Mouse (Mus musculus) G1E (cell line): ENCODE results near the gene Pepd. TPM values are rescaled to one million over a fixed set of nuclear protein-coding genes. Genes with fewer than 3 reads are reported as not detected.

ENCODE experiments used
- ATAC-seq: 2 replicates; pipeline ENCODE4 v1.8.0; 2016; ENCODE audit warnings: mild to moderate bottlenecking; ENCODE audit not compliant: insufficient number of reproducible peaks, poor library complexity, low FRiP score, severe bottlenecking; ENCODE audit errors: extremely low read depth
- DNase-seq: peaks from one replicate; pipeline ENCODE4 v3.0.0; 2012; ENCODE audit warnings: low spot score
- H3K27me3 ChIP-seq: 2 replicates; pipeline ENCODE4 v1.6.1; 2012; ENCODE audit warnings: mild to moderate bottlenecking, low read length, inconsistent platforms; ENCODE audit not compliant: insufficient read depth
- H3K36me3 ChIP-seq: replicated peaks from 2 replicates; pipeline ENCODE3; 2012; ENCODE audit warnings: mild to moderate bottlenecking, inconsistent platforms
- H3K4me1 ChIP-seq: 2 replicates; pipeline ENCODE4 v1.6.1; 2012; ENCODE audit warnings: low read depth, low read length, inconsistent platforms, mixed read lengths; ENCODE audit not compliant: insufficient read depth
- H3K4me3 ChIP-seq: 2 replicates; pipeline ENCODE4 v1.5.1; 2012; ENCODE audit warnings: low read depth, mild to moderate bottlenecking, inconsistent platforms, low read length, moderate library complexity, mixed read lengths
- H3K9me3 ChIP-seq: replicated peaks from 2 replicates; pipeline ENCODE4 v1.6.1; 2012; ENCODE audit warnings: inconsistent platforms
- CTCF ChIP-seq: IDR thresholded peaks from 2 replicates; pipeline ENCODE4 v1.5.1; 2012; ENCODE audit warnings: low read depth, low read length, inconsistent platforms, mixed read lengths
- GATA1 ChIP-seq: IDR thresholded peaks from 2 replicates; pipeline ENCODE4 v1.6.1; 2012; ENCODE audit warnings: borderline replicate concordance, low read length, inconsistent platforms, mixed read lengths
- GATA2 ChIP-seq: IDR thresholded peaks from 2 replicates; pipeline ENCODE4 v1.6.1; 2012; ENCODE audit warnings: low read depth, low read length, inconsistent platforms, borderline replicate concordance
- POLR2AphosphoS5 ChIP-seq: IDR thresholded peaks from 2 replicates; pipeline ENCODE4 v1.6.1; 2012; ENCODE audit warnings: low read depth, low read length, inconsistent platforms; ENCODE audit not compliant: insufficient replicate concordance
- TAL1 ChIP-seq: conservative IDR thresholded peaks from 2 replicates; pipeline ENCODE4 v1.6.1; 2012; ENCODE audit warnings: low read depth, low read length, inconsistent platforms, mixed read lengths
- polyA plus RNA-seq: library from polyadenylated mRNA; stranded (reverse); fragments of >175 nt; gene quantifications from 2 replicates; pipeline ENCODE4 v1.2.3, GENCODE M21; 2012
- total RNA-seq, 2 experiments: library from RNA; stranded (forward) in 1 of 2; stranded (reverse) in 1 of 2; fragments of 200-1000 nt in 1 of 2; fragments of >200 nt in 1 of 2; fragmentation: Nextera tagmentation in 1 of 2; gene quantifications; 2 replicates each; pipeline ENCODE4 v1.2.3; 2014 to 2017

The Pepd gene
- total RNA-seq (2014; fragmentation: Nextera tagmentation) (12.2 and 12.7 TPM in 2 replicates), total RNA-seq (2017) (51.0 and 53.2 TPM in 2 replicates), polyA plus RNA-seq (10.0 and 11.1 TPM in 2 replicates)

GRCm38 (mm10) chr7:34911919-34912897 lies at the start of gene Pepd:
TSS of gene Pepd (plus strand) at chr7:34912379.
- H3K9me3 ChIP-seq, result no peaks in the 10 kb centered on the region
- ATAC-seq (peak; percentile 92), DNase-seq (peak; percentile 89)
- H3K36me3 ChIP-seq, result peaks cover 22% of the 10 kb centered on the region
- H3K27me3 ChIP-seq, result peaks cover 11% of the 10 kb centered on the region
- no peak for TF ChIP-seq GATA2
- no peak for TF ChIP-seq GATA1
- TF ChIP-seq TAL1, result no peak
- no peak for TF ChIP-seq POLR2AphosphoS5
- TF ChIP-seq CTCF, result no peak
- peak within 1 kb of the TSS; percentile 93 for H3K4me3 ChIP-seq
- peaks cover 15% of the 10 kb centered on the region for H3K4me1 ChIP-seq

- H3K27me3 ChIP-seq, result no peaks in the 10 kb centered on the region
- no peak overlapping the region for H3K4me3 ChIP-seq
- no peaks in the 10 kb centered on the region for H3K36me3 ChIP-seq
- H3K4me1 ChIP-seq, result no peaks in the 10 kb centered on the region
- ATAC-seq (no peak), DNase-seq (no peak)
- H3K9me3 ChIP-seq, result peaks cover 18% of the 10 kb centered on the region
- TF ChIP-seq POLR2AphosphoS5 (no peak), GATA1 (no peak)
Observed at GRCm38 (mm10) chr7:34867289-34867688, 44.9 kb upstream of the Pepd start.

- Histone ChIP-seq H3K4me3 (no peak overlapping the region), H3K9me3 (peaks cover 34% of the 10 kb centered on the region), H3K27me3 (no peaks in the 10 kb centered on the region), H3K4me1 (no peaks in the 10 kb centered on the region), H3K36me3 (no peaks in the 10 kb centered on the region)
- TF ChIP-seq TAL1 (no peak), GATA1 (no peak), GATA2 (no peak), POLR2AphosphoS5 (no peak), CTCF (no peak)
- DNase-seq (no peak), ATAC-seq (no peak)
Observed at GRCm38 (mm10) chr7:34869693-34870092, 42.5 kb upstream of the Pepd start.

GRCm38 (mm10) chr7:34876787-34877186 lies 35.4 kb upstream of the Pepd start:
- TF ChIP-seq CTCF, result no peak
- TF ChIP-seq GATA2, result no peak

GRCm38 (mm10) chr7:34877820-34878219 lies 34.4 kb upstream of the Pepd start:
- Histone ChIP-seq H3K36me3 (no peaks in the 10 kb centered on the region), H3K4me3 (no peak overlapping the region), H3K9me3 (peaks cover 30% of the 10 kb centered on the region), H3K27me3 (no peaks in the 10 kb centered on the region), H3K4me1 (no peaks in the 10 kb centered on the region)
- no peak for ATAC-seq
- DNase-seq, result no peak
- TF ChIP-seq TAL1, result no peak
- TF ChIP-seq POLR2AphosphoS5, result no peak
- no peak for TF ChIP-seq GATA2
- no peak for TF ChIP-seq CTCF
- TF ChIP-seq GATA1, result no peak

More at GRCm38 (mm10) chr7:34876787-34877186, 35.4 kb upstream of the Pepd start:
- Histone ChIP-seq H3K36me3 (no peaks in the 10 kb centered on the region), H3K27me3 (no peaks in the 10 kb centered on the region), H3K4me1 (no peaks in the 10 kb centered on the region), H3K9me3 (peaks cover 29% of the 10 kb centered on the region), H3K4me3 (no peak overlapping the region)
- DNase-seq, result no peak
- ATAC-seq, result no peak

- H3K9me3 ChIP-seq, result peaks cover 35% of the 10 kb centered on the region
- no peaks in the 10 kb centered on the region for H3K4me1 ChIP-seq
- no peak for DNase-seq
- no peak overlapping the region for H3K4me3 ChIP-seq
- no peak for TF ChIP-seq TAL1
- TF ChIP-seq CTCF, result no peak
- TF ChIP-seq GATA1, result no peak
- TF ChIP-seq GATA2, result no peak
- no peak for TF ChIP-seq POLR2AphosphoS5
- ATAC-seq, result no peak
- no peaks in the 10 kb centered on the region for H3K27me3 ChIP-seq
- no peaks in the 10 kb centered on the region for H3K36me3 ChIP-seq
Observed at GRCm38 (mm10) chr7:34888441-34888840, 23.7 kb upstream of the Pepd start.
